ENCODE assay signal across 8 mouse cellular contexts in genomic region chr4:135573251-135573808, GRCm38 (mm10). TPM values are rescaled to one million over a fixed set of nuclear protein-coding genes. Genes with fewer than 3 reads are reported as not detected.
DNase-seq lines count a peak whose midpoint lies in the region; ATAC-seq lines count a peak whose summit lies in the region.

Gene Grhl3, minus strand, starts transcription at chr4:135573630.

- H3K27me3 ChIP-seq in heart, embryonic 13.5 days (replicated peaks) = peaks cover 71% of the 10 kb centered on the region

- peak within 1 kb of the TSS; percentile 77 for H3K9ac ChIP-seq in heart, embryonic 13.5 days

- peak; percentile 4 to 6 for DNase-seq in cerebellum, postnatal 36 days
- no peak for DNase-seq in cerebellum, adult 9-10 months
- peak; percentile 22 to 31 for DNase-seq in adrenal gland, postnatal 36 days
- DNase-seq in kidney, postnatal 36 days = peak; percentile 16 to 44
- DNase-seq in lung, postnatal 10 days = peak; percentile 44
- peak; percentile 27 for DNase-seq in right cerebral cortex, postnatal 4 days
- no peak for DNase-seq in gastrocnemius, postnatal 4 days (ENCODE audit: low spot score in 2 of 2)

- H3K27ac ChIP-seq in heart, embryonic 13.5 days (replicated peaks) = peak within 1 kb of the TSS; percentile 83; the same call in 1 of the 2 replicates

- no peaks in the 10 kb centered on the region for H3K36me3 ChIP-seq in heart, embryonic 13.5 days

- peaks cover 58% of the 10 kb centered on the region for H3K4me1 ChIP-seq in heart, embryonic 13.5 days

- H3K9me3 ChIP-seq in heart, embryonic 13.5 days = no peaks in the 10 kb centered on the region

- WGBS in heart, embryonic 13.5 days = under 1% methylated on average over 31 of the region's 31 CpGs

- ATAC-seq in heart, embryonic 13.5 days (ENCODE audit: extremely low read depth, insufficient number of reproducible peaks, low FRiP score, low TSS enrichment) = no peak

- H3K4me2 ChIP-seq in heart, embryonic 13.5 days = peak within 1 kb of the TSS; percentile 70

- H3K4me3 ChIP-seq in heart, embryonic 13.5 days = peak within 1 kb of the TSS; percentile 50

RNA-seq across cellular contexts. Expression of gene Grhl3, which starts in this region (rescaled TPM):
- not detected for total RNA-seq in adrenal gland, postnatal 36 days (2021)
- 4.4 and 4.8 TPM in 2 replicates for polyA plus RNA-seq in heart, embryonic 13.5 days (2015; fragmentation: Nextera tagmentation; extraction: Ambion mirVana)
- total RNA-seq in gastrocnemius, postnatal 4 days (2021) = under 1 TPM; 0.10 to 0.18 TPM

Comparison
In these comparisons a context has a peak if more than half of its experiments do, and no peak if none do; other contexts are left out.
1. DNase-seq: peak in cerebellum, postnatal 36 days (2 of 2), kidney, postnatal 36 days (2 of 2), lung, postnatal 10 days (single experiment) and right cerebral cortex, postnatal 4 days (single experiment); none in cerebellum, adult 9-10 months (single experiment) and gastrocnemius, postnatal 4 days (0 of 2).
2. Peak in DNase-seq in adrenal gland, postnatal 36 days; RNA of the gene not detected or under 1 TPM.